Mouse (Mus musculus): ENCODE results near the gene Prkcb. TPM values are rescaled to one million over a fixed set of nuclear protein-coding genes. Genes with fewer than 3 reads are reported as not detected.

Prkcb gene
- polyA plus RNA-seq, 1 experiment from 2014 or later, result 5.6 TPM

DNA sequence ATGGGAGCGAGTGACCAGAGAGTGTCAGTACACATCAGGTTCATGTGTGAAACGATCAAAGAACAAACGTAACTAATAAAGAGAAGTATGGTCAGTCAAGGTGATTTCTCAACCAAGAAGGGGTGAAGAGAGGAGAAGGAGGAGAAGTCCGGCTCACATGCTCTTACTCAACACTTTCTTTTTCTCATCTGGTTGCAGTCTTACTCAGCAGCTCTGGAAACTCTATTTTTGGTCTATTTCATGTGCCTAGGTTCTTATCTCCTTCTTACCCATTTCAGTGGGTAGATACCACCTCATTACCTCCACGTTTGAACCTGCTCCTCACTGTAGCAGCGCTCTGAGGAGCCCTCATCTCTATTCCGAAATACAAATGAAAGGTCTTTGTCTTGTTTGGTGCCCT lies 31.8 kb upstream of the Prkcb start:
- Histone ChIP-seq H3K9ac (no peak overlapping the region), H3K4me2 (replicated peaks) (no peak overlapping the region), H3K4me3 (no peak overlapping the region), H3K9me3 (no peaks in the 10 kb centered on the region), H3K27me3 (0 out of 2 replicates have a peak, but pooled peaks cover 4% of the 10 kb centered on the region), H3K4me1 (no peaks in the 10 kb centered on the region), H3K36me3 (no peaks in the 10 kb centered on the region), H3K27ac (no peak overlapping the region)
- 81% methylated on average over 7 of the region's 7 CpGs for WGBS
- no peak for ATAC-seq (ENCODE audit: insufficient number of reproducible peaks, insufficient read depth, low FRiP score, low TSS enrichment)

DNA sequence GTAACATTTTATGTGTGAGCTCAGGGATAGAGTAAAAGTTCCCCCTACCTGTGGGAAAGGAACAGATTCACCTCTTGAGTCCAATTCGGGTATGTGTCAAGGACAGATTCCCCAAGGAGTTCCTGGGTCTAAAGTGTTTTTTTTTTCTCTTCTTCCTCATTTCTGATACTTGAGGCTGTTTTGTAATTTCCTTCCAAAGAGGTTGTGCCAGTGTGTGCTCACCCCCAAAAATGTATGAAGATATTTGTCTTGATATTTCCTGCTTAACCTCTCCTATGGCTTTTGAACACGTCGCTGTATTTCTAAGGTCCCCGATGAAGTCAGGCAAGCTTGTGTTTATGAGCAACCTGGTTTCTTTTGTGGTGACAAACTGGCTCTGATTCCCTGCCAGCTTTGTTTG lies 30.0 kb upstream of the Prkcb start:
- Histone ChIP-seq H3K36me3 (no peaks in the 10 kb centered on the region), H3K4me1 (no peaks in the 10 kb centered on the region), H3K4me3 (no peak overlapping the region), H3K27me3 (0 out of 2 replicates have a peak, but pooled peaks cover 4% of the 10 kb centered on the region), H3K9me3 (no peaks in the 10 kb centered on the region), H3K4me2 (replicated peaks) (no peak overlapping the region), H3K9ac (no peak overlapping the region), H3K27ac (no peak overlapping the region)
- 85% methylated on average over 4 of the region's 4 CpGs for WGBS
- no peak for ATAC-seq (ENCODE audit: insufficient number of reproducible peaks, insufficient read depth, low FRiP score, low TSS enrichment)

DNA sequence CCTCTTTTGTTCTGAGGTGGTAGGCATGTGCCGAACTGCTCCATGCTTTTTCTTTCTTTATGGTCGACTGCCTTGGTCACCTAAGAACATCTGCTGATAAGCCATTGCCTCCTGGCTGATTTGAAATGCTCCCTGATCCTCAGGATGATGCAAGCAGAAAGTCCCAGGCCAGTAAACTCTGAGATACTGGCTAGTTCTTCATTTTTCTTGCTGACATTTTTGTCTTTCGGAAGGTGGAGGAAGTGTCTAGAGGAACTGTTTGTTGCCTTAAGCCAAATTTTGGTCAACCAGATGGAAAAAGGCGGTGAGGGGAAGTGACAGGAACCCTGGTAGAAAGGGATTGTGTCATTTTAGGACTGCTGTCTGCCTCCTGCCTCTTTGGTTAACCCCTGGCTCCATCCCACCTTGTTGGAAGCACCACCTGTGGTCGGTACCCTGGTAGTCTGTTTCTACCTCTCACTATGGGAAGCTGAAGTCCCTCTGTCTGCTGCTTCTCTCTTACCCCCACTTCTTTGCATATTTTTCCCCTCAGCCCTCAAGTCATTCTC lies 28.4 kb upstream of the Prkcb start:
- no peak overlapping the region for H3K4me3 ChIP-seq
- H3K36me3 ChIP-seq, result no peaks in the 10 kb centered on the region
- H3K9ac ChIP-seq, result no peak overlapping the region
- no peak for ATAC-seq (ENCODE audit: insufficient number of reproducible peaks, insufficient read depth, low FRiP score, low TSS enrichment)
- H3K4me1 ChIP-seq, result no peaks in the 10 kb centered on the region
- 85% methylated on average over 5 of the region's 5 CpGs for WGBS
- H3K27me3 ChIP-seq, result 0 out of 2 replicates have a peak, but pooled peaks cover 4% of the 10 kb centered on the region
- H3K27ac ChIP-seq, result no peak overlapping the region
- no peak overlapping the region for H3K4me2 ChIP-seq (replicated peaks)
- no peaks in the 10 kb centered on the region for H3K9me3 ChIP-seq

DNA sequence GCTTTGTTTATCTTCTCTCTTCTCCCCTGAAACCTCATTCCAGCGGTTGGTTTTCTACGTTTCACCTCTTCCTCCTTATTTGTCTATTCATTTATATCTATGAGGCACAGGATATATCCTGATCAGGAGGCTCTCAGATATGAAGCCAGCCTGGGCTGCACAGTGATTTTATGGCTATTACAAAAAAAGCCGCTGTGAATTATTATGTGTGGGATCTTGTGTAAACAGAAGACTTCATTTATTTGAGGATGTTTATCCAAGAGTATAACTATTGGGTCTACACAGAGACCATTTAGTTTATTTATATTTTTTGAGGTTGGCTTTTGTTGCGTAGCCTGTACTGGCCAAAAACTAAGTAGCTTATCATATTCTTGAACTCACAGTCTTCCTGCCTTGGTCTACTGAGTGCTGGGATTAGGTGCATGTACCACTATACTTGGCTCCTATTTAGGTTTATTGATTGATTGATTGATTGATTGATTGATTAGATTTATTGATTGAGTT lies 19.5 kb upstream of the Prkcb start:
- Histone ChIP-seq H3K4me1 (no peaks in the 10 kb centered on the region), H3K4me2 (replicated peaks) (no peak overlapping the region), H3K9me3 (no peaks in the 10 kb centered on the region), H3K4me3 (no peak overlapping the region), H3K27me3 (no peaks in the 10 kb centered on the region), H3K9ac (no peak overlapping the region), H3K36me3 (no peaks in the 10 kb centered on the region), H3K27ac (no peak overlapping the region)
- no peak for ATAC-seq (ENCODE audit: insufficient number of reproducible peaks, insufficient read depth, low FRiP score, low TSS enrichment)
- WGBS, result 87% methylated on average over 4 of the region's 4 CpGs

DNA sequence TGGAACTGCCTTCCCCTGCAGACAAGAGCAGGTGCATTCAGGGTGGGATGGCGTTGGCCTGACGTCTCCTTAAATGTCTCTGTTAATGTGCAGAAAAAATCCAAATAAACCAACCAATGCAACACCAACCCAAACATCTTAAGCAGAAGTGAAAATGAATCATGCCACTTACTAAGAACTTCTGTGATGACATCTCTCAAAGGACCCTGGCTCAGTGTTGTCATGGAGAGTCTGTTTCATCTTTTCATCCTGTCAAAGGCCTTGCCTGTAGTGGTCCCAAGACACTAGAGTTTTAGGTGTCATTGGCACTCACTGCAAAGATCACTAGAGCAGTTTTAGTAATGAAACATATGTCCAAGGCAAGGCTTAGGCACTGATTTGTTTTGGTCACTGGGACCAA lies 16.2 kb upstream of the Prkcb start:
- Histone ChIP-seq H3K27me3 (no peaks in the 10 kb centered on the region), H3K9me3 (no peaks in the 10 kb centered on the region), H3K36me3 (no peaks in the 10 kb centered on the region), H3K4me3 (no peak overlapping the region), H3K4me2 (replicated peaks) (no peak overlapping the region), H3K4me1 (no peaks in the 10 kb centered on the region), H3K9ac (no peak overlapping the region), H3K27ac (no peak overlapping the region)
- WGBS, result 89% methylated on average over 2 of the region's 2 CpGs
- ATAC-seq (ENCODE audit: insufficient number of reproducible peaks, insufficient read depth, low FRiP score, low TSS enrichment), result no peak

DNA sequence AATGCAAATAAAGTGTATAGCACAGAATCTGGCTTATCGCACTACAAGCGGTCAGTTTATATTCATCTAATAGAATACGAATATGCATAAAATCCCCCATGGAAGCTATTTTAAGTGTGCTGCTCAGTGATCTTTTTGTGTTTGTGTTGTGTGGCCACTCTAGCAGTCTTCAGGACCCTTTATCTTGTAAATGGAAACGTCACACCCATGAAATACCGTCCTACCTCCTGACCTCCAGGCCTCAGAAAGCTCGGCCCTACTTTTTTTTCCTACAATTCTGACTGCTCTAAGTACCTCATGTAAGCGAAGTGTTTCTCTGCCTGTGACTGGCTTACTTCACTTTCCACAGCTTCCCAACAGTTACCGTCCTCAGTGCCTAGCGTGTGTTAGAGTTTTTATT lies 9.0 kb upstream of the Prkcb start:
- no peak overlapping the region for H3K4me3 ChIP-seq
- no peaks in the 10 kb centered on the region for H3K9me3 ChIP-seq
- no peak for ATAC-seq (ENCODE audit: insufficient number of reproducible peaks, insufficient read depth, low FRiP score, low TSS enrichment)
- H3K36me3 ChIP-seq, result no peaks in the 10 kb centered on the region
- H3K4me2 ChIP-seq (replicated peaks), result no peak overlapping the region
- no peaks in the 10 kb centered on the region for H3K27me3 ChIP-seq
- no peaks in the 10 kb centered on the region for H3K4me1 ChIP-seq
- WGBS, result 88% methylated on average over 9 of the region's 9 CpGs
- H3K9ac ChIP-seq, result no peak overlapping the region
- H3K27ac ChIP-seq, result no peak overlapping the region

DNA sequence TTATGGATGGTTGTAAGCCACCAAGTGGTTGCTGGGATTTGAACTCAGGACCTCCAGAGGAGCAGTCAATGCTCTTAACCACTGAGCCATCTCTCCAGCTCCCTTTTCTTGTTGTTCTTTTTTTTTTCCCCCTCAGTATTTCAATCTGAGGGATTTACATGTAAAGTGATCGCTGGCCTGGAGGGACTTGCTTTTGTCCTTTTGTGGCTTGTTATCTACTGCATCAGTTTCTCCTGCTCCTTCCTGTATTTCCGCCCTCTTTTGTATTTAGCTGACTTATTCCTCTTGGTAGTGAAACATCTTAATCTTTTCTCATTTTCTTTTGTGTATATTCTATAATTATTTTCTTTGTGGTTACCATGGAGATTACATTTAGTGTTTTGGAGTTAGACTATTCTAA lies 8.2 kb upstream of the Prkcb start:
- Histone ChIP-seq H3K4me3 (no peak overlapping the region), H3K9me3 (no peaks in the 10 kb centered on the region), H3K9ac (no peak overlapping the region), H3K36me3 (no peaks in the 10 kb centered on the region), H3K27ac (no peak overlapping the region), H3K4me1 (no peaks in the 10 kb centered on the region), H3K4me2 (replicated peaks) (no peak overlapping the region), H3K27me3 (no peaks in the 10 kb centered on the region)
- ATAC-seq (ENCODE audit: insufficient number of reproducible peaks, insufficient read depth, low FRiP score, low TSS enrichment), result no peak
- WGBS, result 66% methylated on average over 2 of the region's 2 CpGs

DNA sequence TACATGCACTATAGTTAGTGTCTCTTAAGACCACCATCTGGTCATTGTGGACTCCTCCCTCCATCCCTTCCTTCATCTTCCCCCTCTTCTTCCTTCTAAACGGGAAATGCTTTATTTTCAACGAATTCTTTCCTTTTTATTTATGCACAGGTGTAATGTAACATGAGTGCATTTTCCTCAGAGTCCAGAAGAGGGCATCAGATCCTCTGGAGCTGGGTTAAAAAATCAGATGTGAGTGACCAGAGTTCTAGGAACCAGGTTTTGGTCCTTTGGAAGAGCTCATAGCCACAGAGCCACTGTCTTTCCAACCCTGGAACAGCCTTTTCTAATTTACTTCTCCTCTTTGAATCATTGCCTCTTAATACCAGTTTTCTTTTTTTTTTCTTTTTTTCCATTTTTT lies 6.0 kb upstream of the Prkcb start:
- no peak overlapping the region for H3K27ac ChIP-seq
- H3K4me2 ChIP-seq (replicated peaks), result no peak overlapping the region
- no peak overlapping the region for H3K4me3 ChIP-seq
- WGBS, result 85% methylated on average over 2 of the region's 2 CpGs
- ATAC-seq (ENCODE audit: insufficient number of reproducible peaks, insufficient read depth, low FRiP score, low TSS enrichment), result no peak
- no peaks in the 10 kb centered on the region for H3K36me3 ChIP-seq
- H3K27me3 ChIP-seq, result peaks cover 2% of the 10 kb centered on the region
- H3K9me3 ChIP-seq, result no peaks in the 10 kb centered on the region
- no peak overlapping the region for H3K9ac ChIP-seq
- no peaks in the 10 kb centered on the region for H3K4me1 ChIP-seq

DNA sequence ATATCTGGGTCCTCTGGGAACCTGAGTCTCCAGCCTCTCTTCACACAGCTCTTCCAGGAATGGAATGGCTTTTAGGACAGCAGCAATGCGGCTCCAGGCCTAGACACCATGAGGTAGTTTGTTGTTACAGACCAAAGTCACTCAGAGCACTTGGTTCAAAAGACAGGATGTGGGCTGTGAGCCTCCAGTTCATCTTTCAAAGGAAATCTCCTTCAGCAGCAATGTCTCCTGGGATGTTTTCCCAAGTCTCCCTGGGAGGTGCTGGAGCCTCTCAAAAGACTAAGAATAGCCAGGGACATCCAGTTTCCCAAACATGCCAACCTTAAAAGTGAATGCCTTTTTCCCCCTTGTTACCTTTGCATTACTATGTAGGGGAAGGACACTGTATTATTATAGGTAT lies 1.3 kb upstream of the Prkcb start:
- Histone ChIP-seq H3K4me1 (peaks cover 11% of the 10 kb centered on the region; the same call in 1 of the 2 replicates), H3K27me3 (peaks cover 44% of the 10 kb centered on the region)
- WGBS, result 52% methylated on average over 1 of the region's 1 CpGs

DNA sequence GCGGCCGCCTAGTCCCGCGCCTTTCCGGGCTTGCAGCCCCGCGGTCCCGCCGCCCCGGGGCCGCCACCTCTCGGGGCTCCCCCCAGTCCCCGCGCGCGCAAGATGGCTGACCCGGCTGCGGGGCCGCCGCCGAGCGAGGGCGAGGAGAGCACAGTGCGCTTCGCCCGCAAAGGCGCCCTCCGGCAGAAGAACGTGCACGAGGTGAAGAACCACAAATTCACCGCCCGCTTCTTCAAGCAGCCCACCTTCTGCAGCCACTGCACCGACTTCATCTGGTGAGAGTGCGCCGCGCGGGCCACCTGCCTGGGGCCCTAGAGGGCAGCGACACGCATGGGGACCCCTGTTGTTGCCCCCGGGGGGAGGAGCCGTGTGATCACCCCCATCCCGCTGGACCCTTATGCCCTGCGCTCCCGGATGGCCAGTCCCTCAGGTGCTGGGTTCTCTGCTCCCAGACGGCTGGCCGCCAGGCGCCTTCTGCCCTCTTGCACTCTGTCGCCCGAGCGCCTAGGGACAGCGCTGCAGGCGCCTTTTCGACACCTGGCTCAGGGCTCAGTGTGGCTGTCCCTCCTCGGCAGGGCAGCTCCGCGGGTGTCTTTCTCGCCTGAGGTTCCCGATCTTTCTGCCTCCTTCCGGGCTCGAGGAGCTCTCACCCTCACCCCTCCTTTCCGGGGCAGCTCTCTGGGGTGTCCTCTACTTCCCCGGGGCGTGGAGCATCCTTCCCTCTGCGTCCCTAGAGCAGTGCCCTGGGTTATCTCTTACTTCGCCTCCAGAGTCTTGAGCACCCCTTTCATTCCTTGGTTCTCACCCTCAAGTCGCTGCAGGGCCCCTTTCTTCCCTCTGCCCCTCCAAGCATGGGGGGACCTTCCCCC lies 926 bp downstream of the Prkcb start:
- WGBS, result under 1% methylated on average over 63 of the region's 66 CpGs
- Histone ChIP-seq H3K4me1 (peaks cover 11% of the 10 kb centered on the region; the same call in 1 of the 2 replicates), H3K36me3 (no peaks in the 10 kb centered on the region), H3K4me3 (peak overlapping the region; percentile 61), H3K27ac (no peak overlapping the region), H3K9me3 (no peaks in the 10 kb centered on the region), H3K4me2 (replicated peaks) (peak overlapping the region; percentile 97), H3K27me3 (peaks cover 45% of the 10 kb centered on the region), H3K9ac (peak overlapping the region; percentile 49)
- peak; percentile 57 for ATAC-seq (ENCODE audit: insufficient number of reproducible peaks, insufficient read depth, low FRiP score, low TSS enrichment)

More for the DNA sequence above, 1.3 kb upstream of the Prkcb start:
- Histone ChIP-seq H3K36me3 (no peaks in the 10 kb centered on the region), H3K9me3 (no peaks in the 10 kb centered on the region), H3K4me3 (no peak overlapping the region), H3K4me2 (replicated peaks) (no peak overlapping the region), H3K27ac (no peak overlapping the region), H3K9ac (no peak overlapping the region)
- ATAC-seq (ENCODE audit: insufficient number of reproducible peaks, insufficient read depth, low FRiP score, low TSS enrichment), result no peak

DNA sequence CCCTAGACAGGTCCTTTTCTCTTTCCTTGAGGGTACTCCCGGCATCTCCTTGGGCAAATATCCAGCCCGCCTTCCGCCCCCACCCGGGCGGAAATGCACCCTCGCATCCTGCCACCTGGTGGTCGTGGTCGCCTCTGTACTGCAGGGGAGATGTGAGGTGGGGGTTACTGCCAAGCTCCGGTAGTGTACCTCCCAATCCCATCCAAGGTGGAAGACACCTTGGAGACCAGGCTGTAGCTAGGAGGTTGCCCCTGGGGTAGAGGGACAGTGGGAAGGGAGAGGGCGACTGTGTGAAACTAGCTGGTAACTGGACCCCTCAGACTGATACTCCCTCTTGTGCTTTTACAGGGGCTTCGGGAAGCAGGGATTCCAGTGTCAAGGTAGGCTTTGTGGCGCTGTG lies 1.6 kb downstream of the Prkcb start:
- H3K27me3 ChIP-seq, result peaks cover 45% of the 10 kb centered on the region
- H3K4me3 ChIP-seq, result peak overlapping the region; percentile 61; the same call in 1 of the 2 replicates
- no peak overlapping the region for H3K9ac ChIP-seq
- no peak for ATAC-seq (ENCODE audit: insufficient number of reproducible peaks, insufficient read depth, low FRiP score, low TSS enrichment)
- peak overlapping the region; percentile 97 for H3K4me2 ChIP-seq (replicated peaks)
- no peaks in the 10 kb centered on the region for H3K9me3 ChIP-seq
- no peaks in the 10 kb centered on the region for H3K36me3 ChIP-seq
- no peak overlapping the region for H3K27ac ChIP-seq
- peaks cover 11% of the 10 kb centered on the region; the same call in 1 of the 2 replicates for H3K4me1 ChIP-seq
- 9% methylated on average over 12 of the region's 12 CpGs for WGBS

DNA sequence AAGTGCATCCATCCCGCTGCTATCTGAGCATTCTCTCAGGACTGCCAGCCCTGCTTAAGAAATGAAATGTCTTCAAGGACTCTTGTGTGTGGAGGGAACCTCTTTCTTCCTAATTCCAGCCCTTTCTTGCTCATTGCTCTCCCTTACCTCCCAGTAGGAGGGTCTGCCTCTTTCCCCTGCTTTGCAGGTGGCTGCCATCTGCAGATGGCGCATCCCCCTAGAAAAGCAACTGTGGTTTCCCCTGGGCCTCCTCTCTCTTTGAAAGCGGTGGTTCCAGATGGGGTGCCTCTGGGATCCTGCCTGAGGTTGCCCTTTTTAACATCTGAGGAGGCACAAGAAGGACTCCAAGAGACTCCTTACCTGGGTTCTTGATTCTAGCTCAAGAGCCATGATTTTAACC lies 2.2 kb downstream of the Prkcb start:
- no peaks in the 10 kb centered on the region for H3K36me3 ChIP-seq
- H3K27me3 ChIP-seq, result peaks cover 45% of the 10 kb centered on the region
- H3K9me3 ChIP-seq, result no peaks in the 10 kb centered on the region
- H3K27ac ChIP-seq, result no peak overlapping the region
- no peak overlapping the region for H3K4me3 ChIP-seq
- no peak overlapping the region for H3K9ac ChIP-seq
- H3K4me2 ChIP-seq (replicated peaks), result no peak overlapping the region
- ATAC-seq (ENCODE audit: insufficient number of reproducible peaks, insufficient read depth, low FRiP score, low TSS enrichment), result no peak
- H3K4me1 ChIP-seq, result peaks cover 11% of the 10 kb centered on the region; the same call in 1 of the 2 replicates
- 59% methylated on average over 3 of the region's 3 CpGs for WGBS

Measured in embryonic facial prominence, embryonic 12.5 days (tissue).